Mouse (Mus musculus) cerebellum, postnatal 25 days (tissue): Measurements from ENCODE around the gene Atxn1.

Source experiments
- DNase-seq, 2 experiments: peaks; one replicate each; pipeline ENCODE4 v3.0.0; 2021; ENCODE audit warnings: mixed read lengths in 2 of 2

Gene Atxn1

GRCm38 (mm10) chr13:45614762-45615161 is 350.0 kb downstream of the Atxn1 start:
- no peak for DNase-seq

GRCm38 (mm10) chr13:45613346-45613745 is 351.5 kb downstream of the Atxn1 start:
- peak; percentile 49 to 64 for DNase-seq

GRCm38 (mm10) chr13:45611554-45611953 is 353.3 kb downstream of the Atxn1 start:
- no peak for DNase-seq

GRCm38 (mm10) chr13:45609461-45609860 is 355.3 kb downstream of the Atxn1 start:
- DNase-seq: no peak

- DNase-seq: no peak
Measured at GRCm38 (mm10) chr13:45608593-45608992, 356.2 kb downstream of the Atxn1 start.

GRCm38 (mm10) chr13:45607946-45608345 is 356.9 kb downstream of the Atxn1 start:
- no peak for DNase-seq

- DNase-seq: no peak
Measured at GRCm38 (mm10) chr13:45603636-45604035, 361.2 kb downstream of the Atxn1 start.

GRCm38 (mm10) chr13:45600443-45600842 is 364.4 kb downstream of the Atxn1 start:
- DNase-seq: no peak

- DNase-seq: no peak
Measured at GRCm38 (mm10) chr13:45599831-45600230, 365.0 kb downstream of the Atxn1 start.

GRCm38 (mm10) chr13:45595416-45595815 is 369.4 kb downstream of the Atxn1 start:
- DNase-seq: no peak

- DNase-seq: no peak
Measured at GRCm38 (mm10) chr13:45593914-45594313, 370.9 kb downstream of the Atxn1 start.

- no peak for DNase-seq
Measured at GRCm38 (mm10) chr13:45590898-45591297, 373.9 kb downstream of the Atxn1 start.

GRCm38 (mm10) chr13:45583061-45583460 is 381.7 kb downstream of the Atxn1 start:
- no peak for DNase-seq

- DNase-seq: no peak
Measured at GRCm38 (mm10) chr13:45582294-45582693, 382.5 kb downstream of the Atxn1 start.

- no peak for DNase-seq
Measured at GRCm38 (mm10) chr13:45579751-45580150, 385.1 kb downstream of the Atxn1 start.

GRCm38 (mm10) chr13:45577784-45578183 is 387.0 kb downstream of the Atxn1 start:
- no peak for DNase-seq

GRCm38 (mm10) chr13:45577366-45577765 is 387.4 kb downstream of the Atxn1 start:
- DNase-seq: no peak

GRCm38 (mm10) chr13:45576185-45576584 is 388.6 kb downstream of the Atxn1 start:
- DNase-seq: no peak

- DNase-seq: peak; percentile 65 to 84
Measured at GRCm38 (mm10) chr13:45572768-45573167, 392.0 kb downstream of the Atxn1 start.

- DNase-seq: peak; percentile 90 to 92
Measured at GRCm38 (mm10) chr13:45571795-45572262, 393.0 kb downstream of the Atxn1 start.

- peak; percentile 65 to 76 for DNase-seq
Measured at GRCm38 (mm10) chr13:45569932-45570331, 394.9 kb downstream of the Atxn1 start.

GRCm38 (mm10) chr13:45564946-45565345 is 399.9 kb downstream of the Atxn1 start:
- no peak for DNase-seq

- DNase-seq: no peak
Measured at GRCm38 (mm10) chr13:45562011-45562410, 402.8 kb downstream of the Atxn1 start.

GRCm38 (mm10) chr13:45560543-45560942 is 404.3 kb downstream of the Atxn1 start:
- peak in 1 of 2 experiments; percentile 60 for DNase-seq

GRCm38 (mm10) chr13:45559258-45559657 is 405.6 kb downstream of the Atxn1 start:
- no peak for DNase-seq

- no peak for DNase-seq
Measured at GRCm38 (mm10) chr13:45558367-45558766, 406.4 kb downstream of the Atxn1 start.
